Mouse (Mus musculus) midbrain, embryonic 10.5 days (tissue): Measurements from ENCODE around the gene Cerk. TPM values are rescaled to one million over a fixed set of nuclear protein-coding genes. Genes with fewer than 3 reads are reported as not detected.

ENCODE experiments used
- DNase-seq: peaks from one replicate; pipeline ENCODE4 v3.0.0-alpha.2; 2017; ENCODE audit warnings: low spot score
- H3K27ac ChIP-seq: fragments of 300-500 bp; sonication (generic); replicated peaks from 2 replicates; pipeline ENCODE4 v1.5.1; 2016; ENCODE audit warnings: mild to moderate bottlenecking
- H3K27me3 ChIP-seq: fragments of 300-500 bp; sonication (generic); 2 replicates; pipeline ENCODE4 v1.6.1; 2016; ENCODE audit warnings: low read depth, mild to moderate bottlenecking; ENCODE audit not compliant: poor library complexity, severe bottlenecking
- H3K36me3 ChIP-seq: fragments of 300-500 bp; sonication (generic); 2 replicates; pipeline ENCODE4 v1.6.1; 2016; ENCODE audit warnings: mild to moderate bottlenecking, moderate library complexity
- H3K4me1 ChIP-seq: fragments of 300-500 bp; sonication (generic); 2 replicates; pipeline ENCODE4 v1.6.1; 2016
- H3K4me3 ChIP-seq: fragments of 300-500 bp; sonication (generic); 2 replicates; pipeline ENCODE4 v1.5.1; 2016; ENCODE audit warnings: mild to moderate bottlenecking, moderate library complexity
- H3K9me3 ChIP-seq: fragments of 300-500 bp; sonication (generic); replicated peaks from 2 replicates; pipeline ENCODE4 v1.6.1; 2016; ENCODE audit warnings: mild to moderate bottlenecking
- WGBS: fragments of 180-500 bp; shearing (Covaris S2); methylation state at CpG from one replicate; pipeline ENCODE4 v1.1.7; 2016; 5-methylcytosine and 5-hydroxymethylcytosine counted together
- polyA plus RNA-seq: library from polyadenylated mRNA; unstranded; fragments of >200 nt; fragmentation: Nextera tagmentation; extraction: Ambion mirVana; gene quantifications from 2 replicates; pipeline ENCODE4 v1.2.1, GENCODE M21; 2016

The Cerk gene
- polyA plus RNA-seq: 13.3 and 16.8 TPM in 2 replicates

GRCm38 (mm10) chr15:86185689-86186569, at the start of gene Cerk:
TSS of gene Cerk (minus strand) at chr15:86186141.
- H3K27me3 ChIP-seq: peaks cover 22% of the 10 kb centered on the region
- peak; percentile 73 for DNase-seq
- whole genome bisulfite sequencing: 2% methylated on average over 43 of the region's 43 CpGs
- no peaks in the 10 kb centered on the region for H3K36me3 ChIP-seq
- H3K4me1 ChIP-seq: peaks cover 56% of the 10 kb centered on the region
- H3K9me3 ChIP-seq: no peaks in the 10 kb centered on the region
- peak within 1 kb of the TSS; percentile 91 for H3K4me3 ChIP-seq
- H3K27ac ChIP-seq: peak within 1 kb of the TSS; percentile 93

- Histone ChIP-seq H3K27ac (no peak overlapping the region), H3K36me3 (peaks cover 13% of the 10 kb centered on the region), H3K4me1 (no peaks in the 10 kb centered on the region), H3K9me3 (no peaks in the 10 kb centered on the region), H3K4me3 (no peak overlapping the region), H3K27me3 (no peaks in the 10 kb centered on the region)
- DNase-seq: no peak
- 89% methylated on average over 22 of the region's 22 CpGs for WGBS
Measured at GRCm38 (mm10) chr15:86234517-86235441, 48.8 kb upstream of the Cerk start.

DNA sequence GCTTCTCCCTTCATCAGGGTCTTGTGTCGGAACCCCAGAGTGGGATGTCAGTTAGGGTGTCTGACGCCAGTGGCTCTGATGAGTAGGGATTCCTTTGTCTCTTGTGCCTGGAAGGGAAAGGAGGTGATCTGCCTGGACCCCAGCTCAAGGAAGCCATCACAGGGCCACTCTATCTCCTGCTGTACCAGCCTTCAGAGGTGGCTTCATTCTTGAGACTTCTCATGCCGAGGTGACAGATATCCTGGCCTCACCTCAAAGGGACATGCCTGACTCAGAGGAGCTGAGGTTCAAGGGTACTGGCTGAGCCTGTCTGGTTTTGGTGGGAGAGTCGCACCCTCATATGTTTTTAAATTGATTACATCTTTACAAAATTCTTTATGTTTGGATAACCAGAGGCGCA, 48.1 kb upstream of the Cerk start:
- WGBS: 88% methylated on average over 5 of the region's 5 CpGs
- no peaks in the 10 kb centered on the region for H3K4me1 ChIP-seq
- peaks cover 13% of the 10 kb centered on the region for H3K36me3 ChIP-seq
- no peak for DNase-seq
- H3K27ac ChIP-seq: no peak overlapping the region
- H3K9me3 ChIP-seq: no peaks in the 10 kb centered on the region
- no peaks in the 10 kb centered on the region for H3K27me3 ChIP-seq
- H3K4me3 ChIP-seq: no peak overlapping the region

- H3K27ac ChIP-seq: no peak overlapping the region
- 82% methylated on average over 7 of the region's 7 CpGs for WGBS
- DNase-seq: no peak
- no peaks in the 10 kb centered on the region for H3K27me3 ChIP-seq
- no peaks in the 10 kb centered on the region for H3K4me1 ChIP-seq
- no peak overlapping the region for H3K4me3 ChIP-seq
- peaks cover 10% of the 10 kb centered on the region for H3K36me3 ChIP-seq
- no peaks in the 10 kb centered on the region for H3K9me3 ChIP-seq
Measured at GRCm38 (mm10) chr15:86231831-86232512, 46.0 kb upstream of the Cerk start.

DNA sequence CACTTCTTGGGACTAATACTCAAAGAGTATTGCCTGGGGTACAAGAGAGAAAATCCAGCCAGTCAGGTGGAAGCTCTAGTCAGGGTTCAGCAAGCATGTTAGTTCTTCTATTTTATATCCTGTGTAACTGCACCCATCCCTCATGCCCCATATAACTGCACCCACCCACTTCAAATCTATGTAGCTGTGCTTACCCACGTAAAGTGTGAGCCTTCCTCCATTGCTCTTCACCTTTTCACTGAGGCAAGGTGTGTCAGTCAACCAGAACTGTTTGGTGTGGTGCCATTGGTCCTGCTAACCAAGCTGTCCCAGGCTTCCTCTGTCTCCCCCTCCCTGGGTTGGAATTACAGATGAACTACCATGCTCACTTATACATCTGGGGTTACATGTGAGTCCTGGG, 45.2 kb upstream of the Cerk start:
- WGBS: 90% methylated on average over 1 of the region's 1 CpGs
- no peaks in the 10 kb centered on the region for H3K27me3 ChIP-seq
- H3K4me1 ChIP-seq: no peaks in the 10 kb centered on the region

GRCm38 (mm10) chr15:86229623-86230022, 43.7 kb upstream of the Cerk start:
- no peak for DNase-seq
- H3K27ac ChIP-seq: no peak overlapping the region
- 84% methylated on average over 11 of the region's 11 CpGs for WGBS
- H3K9me3 ChIP-seq: no peaks in the 10 kb centered on the region
- no peak overlapping the region for H3K4me3 ChIP-seq
- no peaks in the 10 kb centered on the region for H3K36me3 ChIP-seq
- H3K4me1 ChIP-seq: peaks cover 3% of the 10 kb centered on the region; the same call in 1 of the 2 replicates
- no peaks in the 10 kb centered on the region for H3K27me3 ChIP-seq

More for the DNA sequence above, 45.2 kb upstream of the Cerk start:
- H3K36me3 ChIP-seq: peaks cover 8% of the 10 kb centered on the region
- DNase-seq: no peak
- no peaks in the 10 kb centered on the region for H3K9me3 ChIP-seq
- no peak overlapping the region for H3K4me3 ChIP-seq
- H3K27ac ChIP-seq: no peak overlapping the region

DNA sequence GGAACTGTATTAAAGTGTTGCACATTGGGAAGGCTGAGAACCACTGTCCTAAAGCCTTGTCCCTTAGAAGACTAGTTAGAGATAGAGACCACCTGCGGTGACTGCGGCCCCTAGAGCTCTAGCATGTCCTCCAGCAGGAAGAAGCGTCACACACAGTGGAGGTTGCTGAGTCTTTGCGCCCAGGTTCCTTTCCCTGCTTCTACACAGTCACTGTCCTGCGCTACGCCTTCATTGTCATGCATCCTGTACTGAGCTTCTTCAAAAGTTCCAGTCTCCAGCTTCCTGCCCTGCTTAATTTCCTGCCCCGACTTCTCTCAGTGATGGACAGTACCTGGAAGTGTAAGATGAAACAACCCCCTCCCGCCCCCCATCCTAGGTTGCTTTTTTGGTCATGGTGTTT, 43.1 kb upstream of the Cerk start:
- 89% methylated on average over 8 of the region's 8 CpGs for WGBS

DNA sequence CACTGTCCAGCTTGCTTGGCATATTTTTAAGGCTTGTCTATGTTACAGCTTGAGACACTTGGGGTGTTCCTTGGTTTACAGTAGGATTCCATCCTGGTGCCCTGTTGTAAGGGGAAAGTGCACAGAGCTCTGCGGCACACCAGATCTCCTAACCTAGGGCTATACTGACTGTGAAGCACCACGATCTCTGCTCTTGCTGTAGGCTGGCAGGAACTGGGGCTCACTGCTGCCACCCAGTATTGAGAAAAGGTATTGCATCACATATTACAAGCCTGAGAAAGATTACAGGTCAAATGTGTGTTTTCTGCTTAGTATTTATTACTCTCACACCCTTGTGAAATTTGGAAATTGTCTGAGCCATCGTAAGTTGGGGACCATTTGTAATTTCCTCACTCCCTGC, 42.2 kb upstream of the Cerk start:
- Histone ChIP-seq H3K9me3 (0 out of 2 replicates have a peak, but pooled peaks cover 5% of the 10 kb centered on the region), H3K4me3 (no peak overlapping the region), H3K27ac (no peak overlapping the region), H3K36me3 (peaks cover 5% of the 10 kb centered on the region; the same call in 1 of the 2 replicates), H3K27me3 (no peaks in the 10 kb centered on the region), H3K4me1 (peaks cover 3% of the 10 kb centered on the region; the same call in 1 of the 2 replicates)
- 51% methylated on average over 3 of the region's 3 CpGs for WGBS
- no peak for DNase-seq

More for the DNA sequence above, 43.1 kb upstream of the Cerk start:
- no peak for DNase-seq
- Histone ChIP-seq H3K27me3 (no peaks in the 10 kb centered on the region), H3K9me3 (no peaks in the 10 kb centered on the region), H3K4me3 (no peak overlapping the region), H3K36me3 (0 out of 2 replicates have a peak, but pooled peaks cover 2% of the 10 kb centered on the region), H3K4me1 (peaks cover 3% of the 10 kb centered on the region; the same call in 1 of the 2 replicates), H3K27ac (no peak overlapping the region)

- Histone ChIP-seq H3K4me3 (no peak overlapping the region), H3K36me3 (peaks cover 6% of the 10 kb centered on the region; the same call in 1 of the 2 replicates), H3K27me3 (no peaks in the 10 kb centered on the region), H3K9me3 (0 out of 2 replicates have a peak, but pooled peaks cover 6% of the 10 kb centered on the region), H3K4me1 (peaks cover 3% of the 10 kb centered on the region; the same call in 1 of the 2 replicates), H3K27ac (no peak overlapping the region)
- no peak for DNase-seq
- WGBS: 79% methylated on average over 2 of the region's 2 CpGs
Measured at GRCm38 (mm10) chr15:86226968-86227367, 41.0 kb upstream of the Cerk start.

DNA sequence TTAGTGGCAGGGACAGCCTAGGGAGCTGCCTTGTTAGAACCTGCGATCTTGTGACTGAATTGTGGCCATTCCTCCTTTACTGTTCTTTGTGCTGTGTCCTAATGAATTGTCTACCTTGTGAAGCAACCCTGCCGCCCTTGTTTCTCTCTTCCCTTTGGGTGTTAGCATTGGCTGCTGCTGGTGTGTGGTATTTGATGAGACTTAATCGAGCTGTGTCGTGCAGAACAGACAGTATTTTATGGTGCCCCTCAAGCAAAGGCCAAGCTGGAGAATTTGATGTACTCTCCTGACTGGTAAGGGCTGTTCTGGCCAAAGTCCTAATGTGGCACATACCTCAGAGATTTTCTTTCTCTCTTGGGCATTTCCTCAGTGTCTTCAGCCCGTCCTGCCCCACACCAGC, 40.3 kb upstream of the Cerk start:
- no peak for DNase-seq
- Histone ChIP-seq H3K9me3 (0 out of 2 replicates have a peak, but pooled peaks cover 6% of the 10 kb centered on the region), H3K27me3 (no peaks in the 10 kb centered on the region), H3K4me1 (peaks cover 3% of the 10 kb centered on the region; the same call in 1 of the 2 replicates), H3K27ac (no peak overlapping the region), H3K36me3 (peaks cover 6% of the 10 kb centered on the region; the same call in 1 of the 2 replicates), H3K4me3 (no peak overlapping the region)
- WGBS: 89% methylated on average over 5 of the region's 5 CpGs

DNA sequence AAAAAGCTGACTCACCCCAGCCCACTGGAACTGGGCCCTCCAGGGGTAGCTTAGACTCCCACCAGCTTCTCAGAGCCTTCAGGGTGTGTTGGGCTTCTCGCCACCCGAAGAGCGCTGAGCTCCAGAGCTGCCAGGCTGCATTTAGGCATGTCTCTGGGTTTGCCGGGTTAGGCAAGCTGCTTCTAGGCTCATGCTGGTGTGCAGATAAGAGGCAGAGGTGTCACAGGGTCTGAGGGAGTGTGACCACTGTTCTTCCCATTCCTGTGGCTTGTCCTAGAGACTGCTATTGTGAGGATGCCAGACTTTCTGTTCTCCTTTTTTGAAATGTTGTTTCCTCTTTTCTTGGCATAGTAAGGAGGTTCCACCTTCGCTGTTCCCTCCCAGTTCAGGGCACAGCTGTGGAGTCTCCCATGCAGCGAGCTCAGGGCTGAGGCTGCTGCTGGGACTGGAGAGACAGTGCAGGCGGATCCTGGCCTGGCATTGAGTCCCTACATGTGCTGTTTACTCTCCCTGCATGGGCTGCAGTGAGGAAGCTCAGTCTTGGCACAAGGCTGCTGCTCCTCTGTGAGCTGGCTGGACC, 39.1 kb upstream of the Cerk start:
- H3K9me3 ChIP-seq: 0 out of 2 replicates have a peak, but pooled peaks cover 6% of the 10 kb centered on the region
- no peak for DNase-seq
- no peak overlapping the region for H3K4me3 ChIP-seq
- peaks cover 6% of the 10 kb centered on the region; the same call in 1 of the 2 replicates for H3K36me3 ChIP-seq
- peaks cover 3% of the 10 kb centered on the region; the same call in 1 of the 2 replicates for H3K4me1 ChIP-seq
- H3K27ac ChIP-seq: no peak overlapping the region
- 88% methylated on average over 7 of the region's 7 CpGs for WGBS
- no peaks in the 10 kb centered on the region for H3K27me3 ChIP-seq
